Mouse (Mus musculus) layer of hippocampus, postnatal 14 days (tissue): ENCODE results near the gene 1110008L16Rik. TPM values are rescaled to one million over a fixed set of nuclear protein-coding genes. Genes with fewer than 3 reads are reported as not detected.

Source experiments
- total RNA-seq, 2 experiments: library from RNA; stranded (reverse); gene quantifications; 2 replicates each; pipeline ENCODE4 v1.2.3; 2021

The 1110008L16Rik gene
- total RNA-seq, 2 experiments from 2014 or later, result 8.1 to 10.4 TPM

Other genes with a start within 250 kb of the 1110008L16Rik start
- gene 2700097O09Rik, start 219.5 kb upstream of the 1110008L16Rik start, total RNA-seq, result 1 to 10 TPM; 8.1 to 8.6 TPM
- 10 to 100 TPM; 88.2 to 95.9 TPM for gene Srp54a, start 219.3 kb upstream of the 1110008L16Rik start, total RNA-seq
- gene Fam177a, start 175.1 kb upstream of the 1110008L16Rik start, total RNA-seq, result 10 to 100 TPM; 17.6 to 22.7 TPM
- 10 to 100 TPM; 62.0 to 66.4 TPM for gene Srp54b, start 144.5 kb upstream of the 1110008L16Rik start, total RNA-seq
- gene 1700047I17Rik2, start 100.0 kb upstream of the 1110008L16Rik start, total RNA-seq, result 1 to 10 TPM; 1.7 to 9.3 TPM
- gene Srp54c, start 69.4 kb upstream of the 1110008L16Rik start, total RNA-seq, result 10 to 100 TPM; 36.7 to 38.1 TPM
- 10 to 100 TPM; 12.4 to 14.1 TPM for gene Ppp2r3c, start 3.4 kb downstream of the 1110008L16Rik start, total RNA-seq
- 100 to 1,000 TPM; 140 to 142 TPM for gene Psma6, start 84.6 kb downstream of the 1110008L16Rik start, total RNA-seq
- 10 to 100 TPM; 35.2 to 43.8 TPM for gene Nfkbia, start 193.1 kb downstream of the 1110008L16Rik start, total RNA-seq